Mouse (Mus musculus) small intestine, adult 2 months (tissue): ENCODE data around the gene Stk32b. TPM values are rescaled to one million over a fixed set of nuclear protein-coding genes. Genes with fewer than 3 reads are reported as not detected.

Experiments
- H3K27ac ChIP-seq: fragments of 200-500 bp; 2 replicates; pipeline ENCODE4 v1.5.1; 2012; ENCODE audit warnings: low read depth, low read length, control low read depth, inconsistent platforms; ENCODE audit not compliant: insufficient read depth
- H3K27me3 ChIP-seq: fragments of 200-500 bp; 2 replicates; pipeline ENCODE4 v1.6.1; 2012; ENCODE audit warnings: mild to moderate bottlenecking, moderate library complexity, low read length, inconsistent platforms; ENCODE audit not compliant: control insufficient read depth, insufficient read depth
- H3K36me3 ChIP-seq: fragments of 200-500 bp; 2 replicates; pipeline ENCODE4 v1.6.1; 2012; ENCODE audit warnings: mild to moderate bottlenecking, low read length, control low read depth, inconsistent platforms; ENCODE audit not compliant: control insufficient read depth, insufficient read depth
- H3K4me1 ChIP-seq: fragments of 200-500 bp; 2 replicates; pipeline ENCODE4 v1.6.1; 2012; ENCODE audit warnings: low read length, inconsistent platforms, mixed read lengths; ENCODE audit not compliant: control insufficient read depth, insufficient read depth, insufficient read length
- H3K4me3 ChIP-seq: fragments of 200-500 bp; 2 replicates; pipeline ENCODE4 v1.5.1; 2012; ENCODE audit warnings: low read depth, mild to moderate bottlenecking, control low read depth, inconsistent platforms, low read length, moderate library complexity
- CTCF ChIP-seq: fragments of 200-500 bp; IDR thresholded peaks from 2 replicates; pipeline ENCODE4 v1.5.1; 2012; ENCODE audit warnings: low read depth, mild to moderate bottlenecking, control low read depth, inconsistent platforms, low read length, moderate library complexity, mixed read lengths; ENCODE audit not compliant: insufficient replicate concordance, insufficient read length; ENCODE audit errors: extremely low read depth
- POLR2A ChIP-seq: fragments of 200-500 bp; IDR thresholded peaks from 2 replicates; pipeline ENCODE4 v1.6.1; 2012; ENCODE audit warnings: low read depth, mild to moderate bottlenecking, control low read depth, inconsistent platforms, low read length, moderate library complexity
- WGBS: fragments of 180-500 bp; shearing (Covaris S2); methylation state at CpG from one replicate; pipeline ENCODE4 v1.1.7; 2018; 5-methylcytosine and 5-hydroxymethylcytosine counted together
- polyA plus RNA-seq: library from polyadenylated mRNA; depleted of rRNA; stranded (reverse); fragments of >200 nt; gene quantifications from 2 replicates; pipeline ENCODE4 v1.2.3, GENCODE M21; 2012

Gene Stk32b
- polyA plus RNA-seq, 1 experiment: not detected

- 46% methylated on average over 5 of the region's 5 CpGs for WGBS
- TF ChIP-seq POLR2A (no peak), CTCF (no peak)
- Histone ChIP-seq H3K4me3 (no peak within 1 kb of the TSS), H3K4me1 (no peaks in the 10 kb centered on the region), H3K27me3 (no peaks in the 10 kb centered on the region), H3K36me3 (no peaks in the 10 kb centered on the region), H3K27ac (no peak within 1 kb of the TSS)
These were observed 18.3 kb upstream of the Stk32b start, which contains the start of gene Cytl1 for GRCm38 (mm10) chr5:37735224-37735623. Cytl1 (plus strand) TSS chr5:37735519.

DNA sequence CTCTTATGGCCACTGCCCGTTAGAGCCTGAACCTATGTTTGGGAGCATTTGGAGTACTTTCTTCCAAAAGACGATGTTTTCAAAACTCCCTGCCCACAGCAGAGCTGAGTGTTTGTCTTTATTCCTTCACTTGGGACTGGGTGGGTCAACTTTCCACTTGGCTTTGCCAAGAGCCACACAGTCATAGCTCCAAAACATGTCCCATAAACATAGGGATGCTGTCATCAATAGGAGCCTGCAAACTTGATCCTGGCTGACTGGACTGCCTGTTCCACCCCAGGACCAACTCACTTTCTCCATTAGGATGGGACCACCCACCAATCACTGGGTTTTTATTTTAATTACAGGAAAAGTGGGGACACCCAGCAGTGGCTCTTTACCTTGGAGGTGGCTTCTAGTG is 13.8 kb upstream of the Stk32b start:
- Histone ChIP-seq H3K36me3 (no peaks in the 10 kb centered on the region), H3K4me1 (no peaks in the 10 kb centered on the region), H3K27me3 (no peaks in the 10 kb centered on the region), H3K27ac (no peak overlapping the region), H3K4me3 (no peak overlapping the region)
- TF ChIP-seq CTCF (no peak), POLR2A (no peak)
- 89% methylated on average over 2 of the region's 2 CpGs for WGBS

DNA sequence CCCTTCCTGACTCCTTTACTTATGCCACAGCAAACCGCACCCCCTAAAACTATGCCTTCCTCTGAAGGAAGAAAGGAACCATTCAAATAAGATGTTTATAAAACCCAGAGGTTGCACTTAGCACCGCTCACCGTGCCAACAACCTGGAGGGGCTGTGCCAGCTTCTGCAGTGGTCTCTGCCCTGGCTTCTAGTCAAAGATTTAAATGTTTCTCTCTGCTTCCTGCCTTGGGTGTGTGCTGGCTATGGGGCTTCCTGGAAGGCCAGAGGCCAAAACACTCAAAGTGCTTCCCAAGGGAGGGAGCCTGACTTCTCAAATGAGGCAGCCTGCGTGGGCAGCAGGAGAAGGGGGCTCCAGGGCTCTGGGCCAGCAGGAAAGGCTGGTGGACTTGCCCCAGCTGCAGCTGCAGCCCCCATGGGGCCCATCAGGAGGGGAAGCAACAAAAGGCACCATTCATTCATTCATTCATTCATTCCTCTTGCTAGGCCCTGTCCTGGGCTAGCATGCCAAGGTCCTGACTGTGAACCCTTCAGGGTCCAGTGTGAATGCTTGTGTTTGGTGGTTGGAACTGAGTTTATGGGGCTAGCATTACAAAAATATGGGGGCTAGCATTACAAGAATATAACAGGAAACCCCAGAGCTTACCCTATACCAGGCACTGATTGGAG is 8.4 kb upstream of the Stk32b start:
- H3K4me1 ChIP-seq: no peaks in the 10 kb centered on the region
- H3K27me3 ChIP-seq: no peaks in the 10 kb centered on the region
- no peaks in the 10 kb centered on the region for H3K36me3 ChIP-seq
- H3K27ac ChIP-seq: no peak overlapping the region
- no peak overlapping the region for H3K4me3 ChIP-seq
- TF ChIP-seq CTCF (no peak), POLR2A (no peak)
- 66% methylated on average over 4 of the region's 4 CpGs for WGBS

- no peaks in the 10 kb centered on the region for H3K4me1 ChIP-seq
- TF ChIP-seq CTCF: no peak
- no peak for TF ChIP-seq POLR2A
- H3K27me3 ChIP-seq: no peaks in the 10 kb centered on the region
- no peak overlapping the region for H3K4me3 ChIP-seq
- no peaks in the 10 kb centered on the region for H3K36me3 ChIP-seq
- 21% methylated on average over 6 of the region's 6 CpGs for WGBS
- H3K27ac ChIP-seq: no peak overlapping the region
These were observed 3.7 kb upstream of the Stk32b start for GRCm38 (mm10) chr5:37720670-37721069.

- WGBS: 2% methylated on average over 14 of the region's 14 CpGs
- no peak overlapping the region for H3K4me3 ChIP-seq
- no peak for TF ChIP-seq POLR2A
- peak; percentile 47; the same call in 1 of the 2 replicates for TF ChIP-seq CTCF
These were observed 503 bp upstream of the Stk32b start for GRCm38 (mm10) chr5:37717384-37717963.

DNA sequence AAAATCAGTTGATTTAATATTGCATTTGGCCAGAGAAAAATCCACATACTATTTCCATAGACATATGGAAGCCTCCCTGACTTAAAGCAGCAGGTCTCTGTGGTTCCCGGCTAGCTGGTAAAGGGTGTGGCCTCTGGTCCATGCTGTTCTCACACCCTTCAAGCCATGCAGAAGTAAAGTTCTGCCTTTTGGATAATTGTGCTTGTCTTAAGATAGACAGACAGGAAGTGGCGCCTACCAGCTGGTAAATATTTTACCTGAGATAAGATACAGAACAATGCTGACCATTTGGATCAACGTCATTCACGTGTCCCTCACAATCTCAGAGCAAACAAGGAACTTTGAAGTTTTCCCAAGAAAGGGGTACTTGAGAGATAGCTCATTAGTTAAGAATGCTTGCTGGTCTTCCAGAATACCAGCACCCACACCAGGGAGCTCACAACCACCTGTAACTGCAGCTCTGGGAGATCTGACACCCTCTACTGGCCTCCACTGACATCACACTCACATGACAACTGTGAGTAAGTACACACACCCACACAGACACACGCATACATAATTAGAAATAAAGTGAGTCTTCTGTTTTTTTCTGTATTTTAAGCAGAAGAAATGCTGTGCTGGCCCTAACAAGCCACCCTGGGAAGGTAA is 7.6 kb downstream of the Stk32b start:
- H3K27me3 ChIP-seq: no peaks in the 10 kb centered on the region
- 34% methylated on average over 5 of the region's 5 CpGs for WGBS
- no peak overlapping the region for H3K4me3 ChIP-seq
- no peaks in the 10 kb centered on the region for H3K36me3 ChIP-seq
- TF ChIP-seq CTCF (no peak), POLR2A (no peak)
- H3K27ac ChIP-seq: no peak overlapping the region
- no peaks in the 10 kb centered on the region for H3K4me1 ChIP-seq

More at GRCm38 (mm10) chr5:37717384-37717963, 503 bp upstream of the Stk32b start:
- H3K36me3 ChIP-seq: no peaks in the 10 kb centered on the region
- no peaks in the 10 kb centered on the region for H3K27me3 ChIP-seq
- no peaks in the 10 kb centered on the region for H3K4me1 ChIP-seq
- H3K27ac ChIP-seq: no peak overlapping the region

- no peak overlapping the region for H3K4me3 ChIP-seq
- WGBS: 74% methylated on average over 3 of the region's 3 CpGs
- no peak for TF ChIP-seq POLR2A
- TF ChIP-seq CTCF: peak; percentile 23; the same call in 1 of the 2 replicates
- no peaks in the 10 kb centered on the region for H3K36me3 ChIP-seq
- H3K27ac ChIP-seq: no peak overlapping the region
- H3K27me3 ChIP-seq: no peaks in the 10 kb centered on the region
- H3K4me1 ChIP-seq: no peaks in the 10 kb centered on the region
These were observed 8.8 kb downstream of the Stk32b start for GRCm38 (mm10) chr5:37708124-37708523.
